Mouse (Mus musculus) embryonic facial prominence, embryonic 11.5 days (tissue): ENCODE measurements at regions not wholly inside any gene's neighbourhood (a gene's known extent, or its start where the extent isn't known, plus 50 kb on each side); places are given as distances from the start of the nearest gene placed in this dataset.

Experiments used
- ATAC-seq: fragments of 200-750 bp; cut with Nextera tagmentation; replicated peaks from 2 replicates; pipeline ENCODE4 v1.8.0; 2017; ENCODE audit warnings: low read depth; ENCODE audit not compliant: insufficient number of reproducible peaks, low FRiP score, low TSS enrichment
- DNase-seq: peaks from one replicate; pipeline ENCODE4 v3.0.0-alpha.2; 2015; ENCODE audit warnings: low spot score
- H3K27ac ChIP-seq: fragments of 300-500 bp; sonication (generic); replicated peaks from 2 replicates; pipeline ENCODE4 v1.5.1; 2014; ENCODE audit warnings: mild to moderate bottlenecking, low read depth, low read length, control low read depth
- H3K27me3 ChIP-seq: fragments of 300-500 bp; sonication (generic); 2 replicates; pipeline ENCODE4 v1.6.1; 2014; ENCODE audit warnings: mild to moderate bottlenecking, low read length, moderate library complexity, mixed read lengths; ENCODE audit not compliant: control insufficient read depth, insufficient read depth
- H3K36me3 ChIP-seq: fragments of 300-500 bp; sonication (generic); replicated peaks from 2 replicates; pipeline ENCODE4 v1.6.1; 2014; ENCODE audit warnings: low read depth, mild to moderate bottlenecking, low read length, moderate library complexity, mixed read lengths; ENCODE audit not compliant: control insufficient read depth, insufficient read depth
- H3K4me1 ChIP-seq: fragments of 300-500 bp; sonication (generic); 2 replicates; pipeline ENCODE4 v1.6.1; 2014; ENCODE audit warnings: low read length, mixed read lengths; ENCODE audit not compliant: control insufficient read depth, insufficient read depth
- H3K4me2 ChIP-seq: fragments of 300-500 bp; sonication (generic); 2 replicates; pipeline ENCODE4 v1.6.1; 2014; ENCODE audit warnings: low read depth, mild to moderate bottlenecking, control low read depth, low read length, moderate library complexity
- H3K4me3 ChIP-seq: fragments of 300-500 bp; sonication (generic); 2 replicates; pipeline ENCODE4 v1.5.1; 2014; ENCODE audit warnings: low read depth, low read length, control low read depth
- H3K9ac ChIP-seq: fragments of 300-500 bp; sonication (generic); replicated peaks from 2 replicates; pipeline ENCODE4 v1.6.1; 2014; ENCODE audit warnings: mild to moderate bottlenecking, control low read depth, low read length
- H3K9me3 ChIP-seq: fragments of 300-500 bp; sonication (generic); replicated peaks from 2 replicates; pipeline ENCODE4 v1.6.1; 2016; ENCODE audit warnings: mild to moderate bottlenecking, low read length, inconsistent platforms, mixed read lengths; ENCODE audit not compliant: control insufficient read depth
- WGBS: fragments of 180-500 bp; shearing (Covaris S2); extraction: QIAGEN DNeasy Blood & Tissue Kit; methylation state at CpG from one replicate; pipeline ENCODE4 v1.1.7; 2014; 5-methylcytosine and 5-hydroxymethylcytosine counted together

GRCm38 (mm10) chr2:50535085-50535878 lies 238.7 kb upstream of the Mmadhc start:
- Histone ChIP-seq H3K36me3 (no peaks in the 10 kb centered on the region), H3K9ac (no peak overlapping the region), H3K4me3 (no peak overlapping the region), H3K4me1 (no peaks in the 10 kb centered on the region), H3K27me3 (no peaks in the 10 kb centered on the region), H3K9me3 (no peaks in the 10 kb centered on the region), H3K27ac (no peak overlapping the region), H3K4me2 (no peak overlapping the region)
- WGBS: 80% methylated on average over 4 of the region's 4 CpGs
- ATAC-seq (no peak), DNase-seq (no peak)

- Histone ChIP-seq H3K9ac (no peak overlapping the region), H3K9me3 (no peaks in the 10 kb centered on the region), H3K27me3 (no peaks in the 10 kb centered on the region), H3K4me1 (no peaks in the 10 kb centered on the region), H3K4me3 (no peak overlapping the region), H3K4me2 (no peak overlapping the region), H3K27ac (no peak overlapping the region), H3K36me3 (no peaks in the 10 kb centered on the region)
- ATAC-seq (no peak), DNase-seq (no peak)
- WGBS: 94% methylated on average over 2 of the region's 2 CpGs
These were observed 237.1 kb upstream of the Mmadhc start for GRCm38 (mm10) chr2:50533702-50534101.

- no peak overlapping the region for H3K9ac ChIP-seq
- no peak overlapping the region for H3K4me2 ChIP-seq
- H3K4me1 ChIP-seq: no peaks in the 10 kb centered on the region
- no peak for ATAC-seq
- H3K36me3 ChIP-seq: no peaks in the 10 kb centered on the region
- no peaks in the 10 kb centered on the region for H3K9me3 ChIP-seq
- no peak overlapping the region for H3K27ac ChIP-seq
- H3K4me3 ChIP-seq: no peak overlapping the region
- no peak for DNase-seq
- no peaks in the 10 kb centered on the region for H3K27me3 ChIP-seq
These were observed 230.8 kb upstream of the Mmadhc start for GRCm38 (mm10) chr2:50527425-50527824.

GRCm38 (mm10) chr2:50524838-50525615 lies 228.4 kb upstream of the Mmadhc start:
- no peak for ATAC-seq
- Histone ChIP-seq H3K9me3 (no peaks in the 10 kb centered on the region), H3K27me3 (no peaks in the 10 kb centered on the region), H3K4me3 (no peak overlapping the region), H3K9ac (no peak overlapping the region), H3K27ac (no peak overlapping the region), H3K4me2 (no peak overlapping the region), H3K36me3 (no peaks in the 10 kb centered on the region), H3K4me1 (no peaks in the 10 kb centered on the region)
- WGBS: 90% methylated on average over 10 of the region's 10 CpGs
- DNase-seq: no peak

- 19% methylated on average over 8 of the region's 8 CpGs for WGBS
- H3K9ac ChIP-seq: no peak overlapping the region
- no peaks in the 10 kb centered on the region for H3K9me3 ChIP-seq
- no peak for ATAC-seq
- no peaks in the 10 kb centered on the region for H3K27me3 ChIP-seq
- no peaks in the 10 kb centered on the region for H3K4me1 ChIP-seq
- no peak overlapping the region for H3K4me3 ChIP-seq
- DNase-seq: peak; percentile 16
- H3K27ac ChIP-seq: no peak overlapping the region
- no peak overlapping the region for H3K4me2 ChIP-seq
- H3K36me3 ChIP-seq: no peaks in the 10 kb centered on the region
These were observed 223.6 kb upstream of the Mmadhc start for GRCm38 (mm10) chr2:50520169-50520568.

- no peak overlapping the region for H3K4me2 ChIP-seq
- no peaks in the 10 kb centered on the region for H3K36me3 ChIP-seq
- H3K9ac ChIP-seq: no peak overlapping the region
- H3K4me3 ChIP-seq: no peak overlapping the region
- H3K4me1 ChIP-seq: no peaks in the 10 kb centered on the region
- H3K27ac ChIP-seq: no peak overlapping the region
- no peaks in the 10 kb centered on the region for H3K9me3 ChIP-seq
- 42% methylated on average over 1 of the region's 1 CpGs for WGBS
- ATAC-seq: no peak
- no peak for DNase-seq
- H3K27me3 ChIP-seq: no peaks in the 10 kb centered on the region
These were observed 222.5 kb upstream of the Mmadhc start for GRCm38 (mm10) chr2:50519129-50519504.

GRCm38 (mm10) chr2:50518371-50519128 lies 221.9 kb upstream of the Mmadhc start:
- DNase-seq: no peak
- no peak overlapping the region for H3K4me2 ChIP-seq
- no peaks in the 10 kb centered on the region for H3K9me3 ChIP-seq
- H3K4me1 ChIP-seq: no peaks in the 10 kb centered on the region
- no peak overlapping the region for H3K9ac ChIP-seq
- no peak for ATAC-seq
- no peaks in the 10 kb centered on the region for H3K27me3 ChIP-seq
- WGBS: 50% methylated on average over 10 of the region's 10 CpGs
- no peak overlapping the region for H3K4me3 ChIP-seq
- H3K36me3 ChIP-seq: no peaks in the 10 kb centered on the region
- H3K27ac ChIP-seq: no peak overlapping the region

- H3K4me3 ChIP-seq: no peak overlapping the region
- 93% methylated on average over 4 of the region's 4 CpGs for WGBS
- DNase-seq (no peak), ATAC-seq (no peak)
- no peaks in the 10 kb centered on the region for H3K9me3 ChIP-seq
- no peaks in the 10 kb centered on the region for H3K4me1 ChIP-seq
- no peaks in the 10 kb centered on the region for H3K36me3 ChIP-seq
- H3K27ac ChIP-seq: no peak overlapping the region
- no peak overlapping the region for H3K9ac ChIP-seq
- H3K27me3 ChIP-seq: no peaks in the 10 kb centered on the region
- H3K4me2 ChIP-seq: no peak overlapping the region
These were observed 216.7 kb upstream of the Mmadhc start for GRCm38 (mm10) chr2:50513276-50513675.
